Mouse (Mus musculus) liver, adult 2 months (tissue): Measurements from ENCODE around the gene Lonp2.

ENCODE experiments used
- CTCF ChIP-seq: fragments of 200-500 bp; IDR thresholded peaks from 2 replicates; pipeline ENCODE4 v1.5.1; 2011; ENCODE audit warnings: low read depth, low read length, control low read depth
- POLR2A ChIP-seq: fragments of 200-500 bp; IDR thresholded peaks from 2 replicates; pipeline ENCODE4 v1.6.1; 2011; ENCODE audit warnings: low read length, control low read depth; ENCODE audit not compliant: insufficient read depth; ENCODE audit errors: extremely low read depth

DNA sequence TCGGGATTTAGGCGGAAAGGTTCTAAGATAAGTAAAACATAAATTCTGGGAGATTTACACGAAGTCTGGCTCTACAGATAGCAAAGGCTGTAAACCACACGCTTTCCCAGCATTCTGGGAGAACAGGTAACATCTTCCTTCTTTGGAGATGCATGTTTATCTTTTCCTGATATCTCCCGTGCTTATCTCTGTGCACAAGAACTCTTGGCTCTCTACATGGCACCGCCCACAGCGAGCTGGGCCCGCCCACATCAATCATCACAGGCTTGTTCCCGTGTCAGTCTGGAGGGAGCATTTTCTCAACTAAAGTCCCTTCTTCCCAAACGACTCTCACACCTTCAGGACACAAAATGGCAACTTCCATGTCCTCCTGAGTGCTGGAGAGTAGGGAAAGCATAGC, 30.7 kb upstream of the Lonp2 start:
- TF ChIP-seq POLR2A (no peak), CTCF (no peak)
